Mouse (Mus musculus) MEL (cell line): ENCODE results near the gene Nudt14. TPM values are rescaled to one million over a fixed set of nuclear protein-coding genes. Genes with fewer than 3 reads are reported as not detected.

ENCODE experiments used
- DNase-seq: peaks from one replicate; pipeline ENCODE4 v3.0.0; 2011; ENCODE audit warnings: low read depth, low spot score
- H3K27ac ChIP-seq: 2 replicates; pipeline ENCODE4 v1.5.1; 2012; ENCODE audit warnings: low read depth, mild to moderate bottlenecking, control low read depth, low read length, moderate library complexity; ENCODE audit not compliant: control insufficient read depth
- H3K27me3 ChIP-seq, 2 experiments: fragments of 150-350 bp in 1 of 2; sonication (generic) in 1 of 2; 2 replicates each; pipeline ENCODE4 v1.6.1; 2012; ENCODE audit warnings: low read length in 2 of 2, mild to moderate bottlenecking in 2 of 2, improper control_type of control experiment in 1 of 2, moderate library complexity in 1 of 2; ENCODE audit not compliant: insufficient read depth in 2 of 2, control insufficient read depth in 1 of 2
- H3K36me3 ChIP-seq, 2 experiments: 2 replicates each; pipeline ENCODE4 v1.6.1; 2012 to 2014; ENCODE audit warnings: low read length in 2 of 2, improper control_type of control experiment in 1 of 2, inconsistent platforms in 1 of 2, mild to moderate bottlenecking in 1 of 2; ENCODE audit not compliant: insufficient read depth in 2 of 2, control insufficient read depth in 1 of 2
- H3K4me1 ChIP-seq, 2 experiments: fragments of 150-350 bp in 1 of 2; sonication (generic) in 1 of 2; 2 replicates each; pipeline ENCODE4 v1.6.1; 2012; ENCODE audit warnings: low read length in 2 of 2, improper control_type of control experiment in 1 of 2, mild to moderate bottlenecking in 1 of 2; ENCODE audit not compliant: insufficient read depth in 2 of 2, control insufficient read depth in 1 of 2
- H3K4me3 ChIP-seq, 2 experiments: fragments of 150-350 bp in 1 of 2; sonication (generic) in 1 of 2; 2 replicates each; pipeline ENCODE4 v1.5.1; 2012; ENCODE audit warnings: low read depth in 2 of 2, low read length in 2 of 2, mild to moderate bottlenecking in 2 of 2, moderate library complexity in 2 of 2, control low read depth in 1 of 2, improper control_type of control experiment in 1 of 2; ENCODE audit not compliant: control insufficient read depth in 1 of 2, insufficient read depth in 1 of 2
- H3K79me2 ChIP-seq: 2 replicates; pipeline ENCODE4 v1.6.1; 2012; ENCODE audit warnings: mild to moderate bottlenecking, low read length, moderate library complexity; ENCODE audit not compliant: control insufficient read depth, poor library complexity, insufficient read depth
- H3K9ac ChIP-seq: 2 replicates; pipeline ENCODE4 v1.6.1; 2012; ENCODE audit warnings: low read depth, mild to moderate bottlenecking, control low read depth, low read length, moderate library complexity; ENCODE audit not compliant: control insufficient read depth, poor library complexity, severe bottlenecking
- H3K9me3 ChIP-seq: fragments of 150-350 bp; sonication (generic); replicated peaks from 2 replicates; pipeline ENCODE4 v1.6.1; 2012; ENCODE audit warnings: mild to moderate bottlenecking, low read length, improper control_type of control experiment, moderate library complexity; ENCODE audit not compliant: insufficient read depth
- BHLHE40 ChIP-seq: IDR thresholded peaks from 2 replicates; pipeline ENCODE4 v1.6.1; 2012; ENCODE audit warnings: low read depth, mild to moderate bottlenecking, inconsistent platforms, low read length, improper control_type of control experiment, borderline replicate concordance
- CHD1 ChIP-seq: IDR thresholded peaks from 2 replicates; pipeline ENCODE4 v1.6.1; 2012; ENCODE audit warnings: low read depth, mild to moderate bottlenecking, inconsistent platforms, low read length, improper control_type of control experiment
- EP300 ChIP-seq, 2 experiments: IDR thresholded peaks; 2 replicates each; pipeline ENCODE4 v1.6.1; 2011; ENCODE audit warnings: improper control_type of control experiment in 2 of 2, low read length in 2 of 2, low read depth in 1 of 2, mild to moderate bottlenecking in 1 of 2
- ETS1 ChIP-seq: IDR thresholded peaks from 2 replicates; pipeline ENCODE4 v1.6.1; 2012; ENCODE audit warnings: low read depth, mild to moderate bottlenecking, inconsistent platforms, low read length, improper control_type of control experiment, moderate library complexity
- JUND ChIP-seq: IDR thresholded peaks from 2 replicates; pipeline ENCODE4 v1.6.1; 2011; ENCODE audit warnings: low read depth, mild to moderate bottlenecking, improper control_type of control experiment, low read length
- MAFK ChIP-seq: IDR thresholded peaks from 2 replicates; pipeline ENCODE4 v1.6.1; 2011; ENCODE audit warnings: low read depth, mild to moderate bottlenecking, low read length, improper control_type of control experiment, borderline replicate concordance
- MAX ChIP-seq: IDR thresholded peaks from 2 replicates; pipeline ENCODE4 v1.6.1; 2011; ENCODE audit warnings: low read length, improper control_type of control experiment
- MEF2A ChIP-seq: IDR thresholded peaks from 2 replicates; pipeline ENCODE4 v1.6.1; 2014; ENCODE audit warnings: low read depth, mild to moderate bottlenecking, inconsistent platforms, low read length, improper control_type of control experiment; ENCODE audit not compliant: poor library complexity, insufficient replicate concordance, severe bottlenecking; ENCODE audit errors: extremely low read depth
- POLR2A ChIP-seq, 2 experiments: IDR thresholded peaks; 2 replicates each; pipeline ENCODE4 v1.6.1; 2011 to 2012; ENCODE audit warnings: low read length in 2 of 2, mild to moderate bottlenecking in 2 of 2, control low read depth in 1 of 2, improper control_type of control experiment in 1 of 2, low read depth in 1 of 2, moderate library complexity in 1 of 2; ENCODE audit not compliant: control insufficient read depth in 1 of 2, insufficient read depth in 1 of 2, poor library complexity in 1 of 2
- SMC3 ChIP-seq: IDR thresholded peaks from 2 replicates; pipeline ENCODE4 v1.6.1; 2011; ENCODE audit warnings: low read depth, low read length, improper control_type of control experiment
- TBP ChIP-seq: IDR thresholded peaks from 2 replicates; pipeline ENCODE4 v1.8.0; 2011; ENCODE audit warnings: low read depth, low read length, improper control_type of control experiment
- USF1 ChIP-seq: IDR thresholded peaks from 2 replicates; pipeline ENCODE4 v1.6.1; 2014; ENCODE audit warnings: low read depth, mild to moderate bottlenecking, inconsistent platforms, low read length, improper control_type of control experiment, moderate library complexity
- USF2 ChIP-seq, 2 experiments: IDR thresholded peaks; 2 replicates each; pipeline ENCODE4 v1.6.1; 2011 to 2012; ENCODE audit warnings: improper control_type of control experiment in 2 of 2, low read length in 2 of 2, borderline replicate concordance in 1 of 2, inconsistent platforms in 1 of 2, low read depth in 1 of 2, mild to moderate bottlenecking in 1 of 2; ENCODE audit not compliant: insufficient read depth in 1 of 2
- ZC3H11A ChIP-seq: IDR thresholded peaks from 2 replicates; pipeline ENCODE4 v1.6.1; 2012; ENCODE audit warnings: low read depth, mild to moderate bottlenecking, inconsistent platforms, low read length, improper control_type of control experiment
- polyA plus RNA-seq, 2 experiments: library from polyadenylated mRNA; stranded (reverse) in 1 of 2; unstranded in 1 of 2; fragments of >175 nt in 1 of 2; fragments of >200 nt in 1 of 2; gene quantifications; 2 replicates each; pipeline versions ENCODE4 v1.2.1 to v1.2.4; 2012; ENCODE audit warnings: low replicate concordance in 2 of 2, low read depth in 1 of 2; ENCODE audit not compliant: insufficient read length in 2 of 2, insufficient read depth in 1 of 2, missing spikeins in 1 of 2
- total RNA-seq: library from RNA; depleted of rRNA; stranded (reverse); fragments of 300-350 nt; gene quantifications from 2 replicates; pipeline ENCODE4 v1.2.3, GENCODE M21; 2012

Nudt14 gene
- total and polyA plus RNA-seq, 3 experiments = 19.0 to 61.0 TPM; not detected in 1

- H3K79me2 ChIP-seq = no peaks in the 10 kb centered on the region
- no peak overlapping the region for H3K27ac ChIP-seq
- DNase-seq = no peak
- peaks cover 11 to 22% of the 10 kb centered on the region in 2 experiments for H3K27me3 ChIP-seq
- H3K36me3 ChIP-seq = no peaks in the 10 kb centered on the region
- no peak overlapping the region for H3K4me3 ChIP-seq
- no peaks in the 10 kb centered on the region for H3K4me1 ChIP-seq
- TF ChIP-seq MEF2A = no peak
- no peak for TF ChIP-seq SMC3
- no peak for TF ChIP-seq ETS1
- TF ChIP-seq MAX = no peak
- H3K9ac ChIP-seq = no peak overlapping the region
- no peaks in the 10 kb centered on the region for H3K9me3 ChIP-seq
These were observed 44.3 kb downstream of the Nudt14 start for GRCm38 (mm10) chr12:112897522-112898212.

- Histone ChIP-seq H3K36me3 (no peaks in the 10 kb centered on the region), H3K27ac (no peak overlapping the region), H3K79me2 (no peaks in the 10 kb centered on the region), H3K9ac (no peak overlapping the region), H3K27me3 (peaks cover 12 to 21% of the 10 kb centered on the region in 2 experiments), H3K9me3 (no peaks in the 10 kb centered on the region), H3K4me3 (no peak overlapping the region), H3K4me1 (no peaks in the 10 kb centered on the region)
- no peak for DNase-seq
- TF ChIP-seq MAFK = no peak
- TF ChIP-seq TBP = 0 out of 2 replicates have a peak, but pooled peaks have one; percentile 17
- no peak for TF ChIP-seq ZC3H11A
- TF ChIP-seq USF1 = no peak
- TF ChIP-seq USF2 (IDR thresholded peaks at IDR 0.05; ENCODE audit: borderline replicate concordance in 1 of 2, insufficient read depth in 1 of 2, low read depth in 1 of 2, low read length in 2 of 2) = no peak
- TF ChIP-seq BHLHE40 = no peak
These were observed 47.0 kb downstream of the Nudt14 start for GRCm38 (mm10) chr12:112894969-112895368.

- no peaks in the 10 kb centered on the region for H3K79me2 ChIP-seq
- H3K27me3 ChIP-seq = peaks cover 12 to 21% of the 10 kb centered on the region in 2 experiments
- no peak for DNase-seq
- no peak for TF ChIP-seq EP300 (IDR thresholded peaks at IDR 0.05; ENCODE audit: low read depth in 1 of 2, low read length in 2 of 2)
- no peak for TF ChIP-seq CHD1
- TF ChIP-seq POLR2A (IDR thresholded peaks at IDR 0.05; ENCODE audit: control insufficient read depth in 1 of 2, insufficient read depth in 1 of 2, low read depth in 1 of 2, low read length in 2 of 2, poor library complexity in 1 of 2) = no peak
- no peak for TF ChIP-seq JUND
- TF ChIP-seq USF2 (IDR thresholded peaks at IDR 0.05; ENCODE audit: borderline replicate concordance in 1 of 2, insufficient read depth in 1 of 2, low read depth in 1 of 2, low read length in 2 of 2) = no peak
- no peak overlapping the region for H3K4me3 ChIP-seq
- no peaks in the 10 kb centered on the region for H3K4me1 ChIP-seq
- no peaks in the 10 kb centered on the region for H3K36me3 ChIP-seq
- H3K27ac ChIP-seq = no peak overlapping the region
- H3K9me3 ChIP-seq = no peaks in the 10 kb centered on the region
- no peak overlapping the region for H3K9ac ChIP-seq
These were observed 47.5 kb downstream of the Nudt14 start for GRCm38 (mm10) chr12:112894303-112894884.
